Mouse (Mus musculus) liver, adult 2 months (tissue): Measurements from ENCODE around the gene Stkld1. TPM values are rescaled to one million over a fixed set of nuclear protein-coding genes. Genes with fewer than 3 reads are reported as not detected.
"Not testable (repeated sequence)": the region's sequence is repeated elsewhere in the genome, so short reads cannot be mapped to it uniquely, and the experiment has no call there.

Experiments used
- DNase-seq: peaks from one replicate; pipeline ENCODE4 v3.0.0-alpha.2; 2011; ENCODE audit warnings: low read depth, low spot score; ENCODE audit errors: extremely low read depth
- H3K27ac ChIP-seq: fragments of 200-500 bp; replicated peaks from 2 replicates; pipeline ENCODE4 v1.5.1; 2012; ENCODE audit warnings: low read depth, mild to moderate bottlenecking, control low read depth, inconsistent platforms, low read length; ENCODE audit not compliant: insufficient read depth
- H3K27me3 ChIP-seq: fragments of 200-500 bp; 2 replicates; pipeline ENCODE4 v1.6.1; 2012; ENCODE audit warnings: mild to moderate bottlenecking, moderate library complexity, low read length, inconsistent platforms; ENCODE audit not compliant: control insufficient read depth, insufficient read depth
- H3K36me3 ChIP-seq: fragments of 200-500 bp; 2 replicates; pipeline ENCODE4 v1.6.1; 2012; ENCODE audit warnings: low read length, inconsistent platforms; ENCODE audit not compliant: control insufficient read depth, insufficient read depth
- H3K4me1 ChIP-seq: fragments of 200-500 bp; 2 replicates; pipeline ENCODE4 v1.6.1; 2011; ENCODE audit warnings: low read length; ENCODE audit not compliant: control insufficient read depth, insufficient read depth
- H3K4me3 ChIP-seq: fragments of 200-500 bp; 2 replicates; pipeline ENCODE4 v1.5.1; 2011; ENCODE audit warnings: low read depth, mild to moderate bottlenecking, control low read depth, low read length, moderate library complexity; ENCODE audit not compliant: insufficient read depth
- H3K79me2 ChIP-seq: fragments of 200-500 bp; 2 replicates; pipeline ENCODE4 v1.6.1; 2012; ENCODE audit warnings: inconsistent platforms, mild to moderate bottlenecking, low read length, moderate library complexity; ENCODE audit not compliant: control insufficient read depth, insufficient read depth
- H3K9ac ChIP-seq: fragments of 200-500 bp; 2 replicates; pipeline ENCODE4 v1.6.1; 2012; ENCODE audit warnings: low read depth, mild to moderate bottlenecking, control low read depth, inconsistent platforms, low read length
- CTCF ChIP-seq: fragments of 200-500 bp; IDR thresholded peaks from 2 replicates; pipeline ENCODE4 v1.5.1; 2011; ENCODE audit warnings: low read depth, low read length, control low read depth
- POLR2A ChIP-seq: fragments of 200-500 bp; IDR thresholded peaks from 2 replicates; pipeline ENCODE4 v1.6.1; 2011; ENCODE audit warnings: low read length, control low read depth; ENCODE audit not compliant: insufficient read depth; ENCODE audit errors: extremely low read depth
- WGBS: fragments of 180-500 bp; shearing (Covaris S2); methylation state at CpG from one replicate; pipeline ENCODE4 v1.1.7; 2018; 5-methylcytosine and 5-hydroxymethylcytosine counted together
- polyA plus RNA-seq: library from polyadenylated mRNA; depleted of rRNA; stranded (reverse); fragments of >200 nt; gene quantifications from 2 replicates; pipeline ENCODE4 v1.2.3, GENCODE M21; 2012; rRNA removed
- total RNA-seq: library from RNA; depleted of rRNA; stranded (reverse); fragments of >200 nt; gene quantifications from 2 replicates; pipeline ENCODE4 v1.2.3, GENCODE M21; 2014; rRNA removed

Gene Stkld1
- total RNA-seq (0.09 TPM in 1 of 2 replicates, not detected in the other), polyA plus RNA-seq (0.06 and 0.11 TPM in 2 replicates)

- peaks cover 30% of the 10 kb centered on the region for H3K4me1 ChIP-seq
- WGBS, result 1% methylated on average over 68 of the region's 70 CpGs
Measured at GRCm38 (mm10) chr2:26933304-26934055, at the start of gene Stkld1, which contains the start of gene Surf4. Gene Stkld1, plus strand, starts transcription at chr2:26934047. Gene Surf4, minus strand, starts transcription at chr2:26933928.

GRCm38 (mm10) chr2:26885541-26885940 is 48.3 kb upstream of the Stkld1 start:
- not testable (repeated sequence) for H3K9ac ChIP-seq, H3K27me3 ChIP-seq, H3K4me3 ChIP-seq, DNase-seq, H3K27ac ChIP-seq, H3K79me2 ChIP-seq, H3K36me3 ChIP-seq, H3K4me1 ChIP-seq
- WGBS, result 96% methylated on average over 2 of the region's 2 CpGs

More at GRCm38 (mm10) chr2:26933304-26934055, at the start of gene Stkld1, which contains the start of gene Surf4:
- 0 out of 2 replicates have a peak, but pooled peaks cover 2% of the 10 kb centered on the region for H3K36me3 ChIP-seq
- peak within 1 kb of the TSS; percentile 100 for H3K9ac ChIP-seq
- H3K27ac ChIP-seq, result peak within 1 kb of the TSS; percentile 89
- no peaks in the 10 kb centered on the region for H3K27me3 ChIP-seq
- peak; percentile 93 for TF ChIP-seq POLR2A
- no peak for TF ChIP-seq CTCF
- DNase-seq, result peak; percentile 96
- H3K4me3 ChIP-seq, result peak within 1 kb of the TSS; percentile 98
- peaks cover 37% of the 10 kb centered on the region for H3K79me2 ChIP-seq

- not testable (repeated sequence) for H3K27ac ChIP-seq, H3K9ac ChIP-seq, H3K4me1 ChIP-seq, H3K27me3 ChIP-seq, H3K4me3 ChIP-seq, DNase-seq, H3K79me2 ChIP-seq
- 84% methylated on average over 4 of the region's 4 CpGs for WGBS
- peaks cover 12% of the 10 kb centered on the region for H3K36me3 ChIP-seq
Measured at GRCm38 (mm10) chr2:26886170-26886569, 47.7 kb upstream of the Stkld1 start.

DNA sequence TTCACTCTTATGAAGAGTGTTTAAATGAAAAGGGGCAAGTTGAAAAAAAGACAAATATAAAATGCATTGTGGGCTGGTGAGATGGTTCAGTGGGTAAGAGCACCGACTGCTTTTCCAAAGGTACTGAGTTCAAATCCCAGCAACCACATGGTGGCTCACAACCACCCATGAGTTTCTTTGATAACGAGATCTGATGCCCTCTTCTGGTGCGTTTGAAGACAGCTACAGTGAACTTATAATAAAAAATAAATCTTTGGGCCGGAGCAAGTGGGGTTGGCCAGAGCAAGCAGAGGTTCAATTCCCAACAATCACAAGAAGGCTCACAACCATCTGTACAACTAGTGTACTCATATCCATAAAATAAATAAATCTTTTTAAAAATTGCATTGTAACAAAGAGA is 37.9 kb upstream of the Stkld1 start:
- no peak overlapping the region for H3K4me3 ChIP-seq
- no peaks in the 10 kb centered on the region for H3K27me3 ChIP-seq
- DNase-seq, result no peak
- no peaks in the 10 kb centered on the region for H3K79me2 ChIP-seq
- 88% methylated on average over 4 of the region's 4 CpGs for WGBS
- peaks cover 52% of the 10 kb centered on the region for H3K36me3 ChIP-seq
- no peak overlapping the region for H3K27ac ChIP-seq
- no peak overlapping the region for H3K9ac ChIP-seq
- TF ChIP-seq CTCF, result no peak
- no peak for TF ChIP-seq POLR2A
- no peaks in the 10 kb centered on the region for H3K4me1 ChIP-seq

DNA sequence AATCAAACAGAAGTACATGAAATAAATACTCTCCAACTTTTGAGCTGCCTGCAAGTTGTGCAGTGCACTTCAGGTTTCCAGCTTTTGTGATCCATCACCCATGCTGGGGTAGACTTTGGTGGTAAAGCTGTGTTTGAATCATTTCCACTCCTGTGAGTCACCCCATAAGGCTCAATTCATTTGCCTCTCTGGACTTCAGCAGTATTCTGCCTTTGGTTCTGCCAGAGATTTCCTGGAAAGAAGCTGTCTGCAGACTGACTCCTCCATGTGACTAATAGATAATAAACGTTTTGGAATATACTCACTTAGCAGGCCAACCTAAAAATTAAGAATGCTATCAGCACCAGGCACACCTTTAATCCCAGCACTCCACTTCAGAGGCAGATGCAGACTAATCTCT is 33.1 kb upstream of the Stkld1 start:
- Histone ChIP-seq H3K27ac (no peak overlapping the region), H3K79me2 (no peaks in the 10 kb centered on the region; the same call in 1 of the 2 replicates), H3K36me3 (peaks cover 32% of the 10 kb centered on the region), H3K4me3 (no peak overlapping the region), H3K27me3 (no peaks in the 10 kb centered on the region), H3K9ac (no peak overlapping the region), H3K4me1 (peaks cover 14% of the 10 kb centered on the region)
- no peak for DNase-seq
- WGBS, result 24% methylated on average over 1 of the region's 1 CpGs
- TF ChIP-seq CTCF (no peak), POLR2A (no peak)

- TF ChIP-seq CTCF (no peak), POLR2A (no peak)
- H3K27me3 ChIP-seq, result no peaks in the 10 kb centered on the region
- peak overlapping the region; percentile 98; the same call in 1 of the 2 replicates for H3K4me3 ChIP-seq
- H3K27ac ChIP-seq, result no peak overlapping the region
- WGBS, result 4% methylated on average over 7 of the region's 7 CpGs
- no peaks in the 10 kb centered on the region; the same call in 1 of the 2 replicates for H3K79me2 ChIP-seq
- DNase-seq, result no peak
- H3K4me1 ChIP-seq, result peaks cover 14% of the 10 kb centered on the region
- H3K36me3 ChIP-seq, result peaks cover 28% of the 10 kb centered on the region
- H3K9ac ChIP-seq, result peak overlapping the region; percentile 92
Measured at GRCm38 (mm10) chr2:26901834-26902400, 31.9 kb upstream of the Stkld1 start.
